Mouse (Mus musculus) kidney, embryonic 14.5 days (tissue): ENCODE results near the gene Fbxo2. TPM values are rescaled to one million over a fixed set of nuclear protein-coding genes. Genes with fewer than 3 reads are reported as not detected.
A peak's percentile ranks its signal among the peaks of the same experiment; 100 is the strongest.

Experiments used
- ATAC-seq: fragments of 200-750 bp; cut with Nextera tagmentation; 2 replicates; pipeline ENCODE4 v1.8.0; 2017; ENCODE audit warnings: moderate number of reproducible peaks, mild to moderate bottlenecking, moderate TSS enrichment, moderate library complexity; ENCODE audit not compliant: low FRiP score, low TSS enrichment
- H3K27ac ChIP-seq: fragments of 300-500 bp; sonication (generic); 2 replicates; pipeline ENCODE4 v1.5.1; 2014; ENCODE audit warnings: low read depth, mild to moderate bottlenecking, low read length, moderate library complexity, mixed read lengths
- H3K27me3 ChIP-seq: fragments of 300-500 bp; sonication (generic); 2 replicates; pipeline ENCODE4 v1.6.1; 2014; ENCODE audit warnings: mild to moderate bottlenecking, low read length; ENCODE audit not compliant: control insufficient read depth, insufficient read depth
- H3K36me3 ChIP-seq: fragments of 300-500 bp; sonication (generic); 2 replicates; pipeline ENCODE4 v1.6.1; 2014; ENCODE audit warnings: low read length, mixed read lengths; ENCODE audit not compliant: control insufficient read depth, insufficient read depth
- H3K4me1 ChIP-seq: fragments of 300-500 bp; sonication (generic); 2 replicates; pipeline ENCODE4 v1.6.1; 2014; ENCODE audit warnings: low read length, mixed read lengths; ENCODE audit not compliant: control insufficient read depth, insufficient read depth
- H3K4me2 ChIP-seq: fragments of 300-500 bp; sonication (generic); replicated peaks from 2 replicates; pipeline ENCODE4 v1.6.1; 2014; ENCODE audit warnings: low read depth, mild to moderate bottlenecking, low read length
- H3K4me3 ChIP-seq: fragments of 300-500 bp; sonication (generic); 2 replicates; pipeline ENCODE4 v1.5.1; 2014; ENCODE audit warnings: mild to moderate bottlenecking, low read length
- H3K9ac ChIP-seq: fragments of 300-500 bp; sonication (generic); 2 replicates; pipeline ENCODE4 v1.6.1; 2014; ENCODE audit warnings: low read depth, mild to moderate bottlenecking, low read length, moderate library complexity
- H3K9me3 ChIP-seq: fragments of 300-500 bp; sonication (generic); 2 replicates; pipeline ENCODE4 v1.6.1; 2016; ENCODE audit warnings: low read length; ENCODE audit not compliant: control insufficient read depth
- WGBS: fragments of 180-500 bp; shearing (Covaris S2); extraction: QIAGEN DNeasy Blood & Tissue Kit; methylation state at CpG from one replicate; pipeline ENCODE4 v1.1.7; 2014; 5-methylcytosine and 5-hydroxymethylcytosine counted together
- polyA plus RNA-seq: library from polyadenylated mRNA; unstranded; fragments of >200 nt; fragmentation: Nextera tagmentation; extraction: Ambion mirVana; gene quantifications from 2 replicates; pipeline ENCODE4 v1.2.1, GENCODE M21; 2014

The Fbxo2 gene
- polyA plus RNA-seq, 1 experiment from 2014 or later, result 1.9 TPM

DNA sequence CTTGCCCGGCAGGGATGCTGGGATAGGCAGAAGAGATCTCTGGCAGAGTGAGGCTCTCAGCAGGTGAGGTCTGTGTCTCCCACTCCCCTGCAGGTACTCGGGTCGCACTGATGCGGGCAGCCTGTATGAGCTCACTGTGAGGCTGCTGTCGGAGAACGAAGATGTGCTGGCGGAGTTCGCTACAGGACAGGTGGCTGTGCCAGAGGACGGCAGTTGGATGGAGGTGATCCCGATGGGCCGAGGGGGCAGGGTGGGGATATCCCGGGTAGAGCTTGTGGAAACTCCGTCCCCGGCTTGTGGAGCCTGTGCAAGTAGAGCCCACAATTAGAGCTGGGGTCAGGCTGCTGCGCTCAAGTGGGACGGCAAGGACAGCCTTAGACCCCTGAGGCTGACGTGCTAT, 5.1 kb downstream of the Fbxo2 start:
- Histone ChIP-seq H3K27ac (no peak overlapping the region), H3K4me1 (no peaks in the 10 kb centered on the region; the same call in none of the 2 replicates), H3K9me3 (no peaks in the 10 kb centered on the region), H3K4me3 (no peak overlapping the region), H3K9ac (no peak overlapping the region), H3K4me2 (no peak overlapping the region), H3K36me3 (no peaks in the 10 kb centered on the region), H3K27me3 (peaks cover 73% of the 10 kb centered on the region)
- no peak for ATAC-seq
- 3% methylated on average over 17 of the region's 17 CpGs for WGBS

DNA sequence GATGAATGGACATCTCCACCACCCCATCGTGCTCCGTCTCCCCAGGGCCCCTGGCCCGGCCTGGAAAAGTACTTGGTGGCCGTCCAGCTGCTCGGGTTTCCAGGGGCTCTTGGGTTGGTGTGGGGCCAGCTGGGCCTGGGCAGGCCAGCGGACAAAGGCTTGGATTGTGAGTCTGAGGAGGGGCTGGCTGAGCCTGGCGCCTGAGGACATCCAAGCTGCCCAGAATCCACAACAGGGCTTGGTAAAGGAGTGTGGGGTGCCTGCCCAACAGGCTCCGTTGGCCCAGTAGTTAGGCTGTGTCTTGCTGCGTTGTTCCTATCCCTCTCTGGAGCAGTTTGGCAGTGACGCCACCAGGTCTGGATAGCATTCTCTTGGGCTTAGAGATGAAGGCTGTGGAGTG, 6.0 kb downstream of the Fbxo2 start:
- Histone ChIP-seq H3K27ac (no peak overlapping the region), H3K9ac (no peak overlapping the region), H3K27me3 (peaks cover 68% of the 10 kb centered on the region), H3K9me3 (no peaks in the 10 kb centered on the region), H3K4me2 (no peak overlapping the region), H3K4me3 (0 out of 2 replicates have a peak overlapping the region, but pooled peaks have one; percentile 3), H3K36me3 (no peaks in the 10 kb centered on the region), H3K4me1 (no peaks in the 10 kb centered on the region; the same call in 1 of the 2 replicates)
- no peak for ATAC-seq
- WGBS, result 5% methylated on average over 10 of the region's 10 CpGs

DNA sequence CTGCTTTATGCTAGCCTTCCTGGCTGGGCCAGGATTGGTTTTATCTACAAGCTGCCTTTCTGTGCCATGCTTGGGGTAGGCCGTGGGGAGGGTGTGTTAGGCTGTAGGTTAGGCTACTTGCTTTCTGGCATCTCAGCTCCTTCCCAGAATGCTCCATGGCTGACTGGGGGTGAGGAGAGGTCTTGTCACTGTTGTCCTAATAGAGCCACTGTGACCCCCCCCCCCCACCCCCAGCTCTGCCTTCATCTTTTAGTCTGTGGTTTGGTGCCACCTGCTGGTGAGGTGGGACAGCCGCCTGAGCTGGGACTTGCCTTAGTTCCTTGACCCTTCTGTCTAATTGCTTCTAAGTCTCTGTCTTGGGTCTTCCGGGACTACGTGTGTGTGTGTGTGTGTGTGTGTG, 6.6 kb downstream of the Fbxo2 start:
- Histone ChIP-seq H3K4me2 (no peak overlapping the region), H3K9me3 (no peaks in the 10 kb centered on the region), H3K36me3 (no peaks in the 10 kb centered on the region), H3K4me1 (no peaks in the 10 kb centered on the region; the same call in 1 of the 2 replicates), H3K4me3 (0 out of 2 replicates have a peak overlapping the region, but pooled peaks have one; percentile 3), H3K27ac (no peak overlapping the region), H3K27me3 (peaks cover 68% of the 10 kb centered on the region), H3K9ac (no peak overlapping the region)
- ATAC-seq, result no peak
- WGBS, result 26% methylated on average over 4 of the region's 4 CpGs

DNA sequence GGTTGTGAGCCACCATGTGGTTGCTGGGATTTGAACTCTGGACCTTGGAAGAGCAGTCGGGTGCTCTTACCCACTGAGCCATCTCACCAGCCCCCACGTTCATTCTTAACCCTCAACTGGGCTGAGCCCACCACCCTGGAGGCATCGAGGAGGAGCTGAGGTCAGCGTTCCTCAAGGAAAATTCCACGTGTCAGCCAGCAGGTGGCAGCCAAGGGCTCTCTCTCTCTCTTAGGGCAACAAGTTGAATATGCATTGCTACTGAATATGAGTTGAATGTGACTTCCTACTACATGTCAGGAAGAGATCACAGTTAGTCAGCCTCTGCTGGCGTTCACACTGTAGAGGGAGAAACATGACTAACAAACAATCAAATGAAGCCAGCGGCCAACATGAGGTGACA, 7.9 kb downstream of the Fbxo2 start:
- H3K4me3 ChIP-seq, result no peak overlapping the region
- H3K36me3 ChIP-seq, result no peaks in the 10 kb centered on the region
- 27% methylated on average over 7 of the region's 7 CpGs for WGBS
- H3K4me1 ChIP-seq, result no peaks in the 10 kb centered on the region; the same call in 1 of the 2 replicates
- no peak overlapping the region for H3K4me2 ChIP-seq
- no peak overlapping the region for H3K9ac ChIP-seq
- no peaks in the 10 kb centered on the region for H3K9me3 ChIP-seq
- no peak overlapping the region for H3K27ac ChIP-seq
- H3K27me3 ChIP-seq, result peaks cover 70% of the 10 kb centered on the region
- ATAC-seq, result no peak

DNA sequence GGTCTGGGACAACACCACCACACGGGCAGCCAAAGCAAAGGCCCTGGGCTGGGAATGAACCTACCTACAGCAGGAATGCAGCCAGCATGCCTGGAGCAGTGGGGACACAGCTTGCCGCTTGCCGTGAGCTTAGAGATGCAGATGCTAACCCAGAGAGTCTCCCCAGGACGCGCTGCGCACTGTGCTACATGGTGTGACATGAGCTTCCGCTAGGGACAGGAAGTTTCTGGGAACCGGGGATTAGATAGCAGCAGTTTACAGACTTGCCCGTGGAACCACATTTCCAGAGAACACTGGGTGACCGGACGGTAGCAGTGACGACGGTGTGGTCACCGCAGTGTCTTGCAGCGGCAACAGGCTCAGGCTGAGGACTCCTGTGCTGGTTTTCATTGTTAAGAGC, 9.2 kb downstream of the Fbxo2 start:
- H3K4me2 ChIP-seq, result no peak overlapping the region
- WGBS, result 23% methylated on average over 15 of the region's 15 CpGs

DNA sequence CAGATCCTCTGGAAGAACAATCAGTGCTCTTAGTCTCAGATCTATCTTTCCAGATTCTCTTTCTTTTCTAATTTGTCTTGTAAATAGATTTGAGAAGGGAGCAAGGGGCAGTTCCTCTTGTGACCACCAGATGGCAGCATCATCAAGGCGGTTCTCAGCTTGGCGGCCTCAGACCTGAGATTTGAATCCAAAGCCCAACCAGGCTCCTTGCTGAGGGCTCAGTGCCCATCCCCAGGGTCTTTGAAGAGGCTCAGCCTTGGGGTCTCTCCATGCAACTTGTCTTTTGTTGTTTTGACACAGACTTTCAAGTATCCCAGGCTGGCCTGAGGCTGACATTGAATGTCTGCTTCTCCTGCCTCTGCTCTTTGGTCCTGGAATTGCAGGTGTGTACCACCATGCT, 10.4 kb downstream of the Fbxo2 start:
- H3K36me3 ChIP-seq, result no peaks in the 10 kb centered on the region
- no peak overlapping the region for H3K27ac ChIP-seq
- no peak overlapping the region for H3K4me2 ChIP-seq
- no peak overlapping the region for H3K4me3 ChIP-seq
- peaks cover 73% of the 10 kb centered on the region for H3K27me3 ChIP-seq
- 0 out of 2 replicates have a peak, but pooled peaks cover 5% of the 10 kb centered on the region for H3K4me1 ChIP-seq
- no peak overlapping the region for H3K9ac ChIP-seq
- no peaks in the 10 kb centered on the region for H3K9me3 ChIP-seq
- WGBS, result 3% methylated on average over 2 of the region's 2 CpGs
- no peak for ATAC-seq

More for the DNA sequence above, 9.2 kb downstream of the Fbxo2 start:
- Histone ChIP-seq H3K4me3 (no peak overlapping the region), H3K36me3 (no peaks in the 10 kb centered on the region), H3K9me3 (no peaks in the 10 kb centered on the region), H3K9ac (no peak overlapping the region), H3K27me3 (peaks cover 73% of the 10 kb centered on the region), H3K27ac (no peak overlapping the region), H3K4me1 (0 out of 2 replicates have a peak, but pooled peaks cover 5% of the 10 kb centered on the region)
- ATAC-seq, result no peak

DNA sequence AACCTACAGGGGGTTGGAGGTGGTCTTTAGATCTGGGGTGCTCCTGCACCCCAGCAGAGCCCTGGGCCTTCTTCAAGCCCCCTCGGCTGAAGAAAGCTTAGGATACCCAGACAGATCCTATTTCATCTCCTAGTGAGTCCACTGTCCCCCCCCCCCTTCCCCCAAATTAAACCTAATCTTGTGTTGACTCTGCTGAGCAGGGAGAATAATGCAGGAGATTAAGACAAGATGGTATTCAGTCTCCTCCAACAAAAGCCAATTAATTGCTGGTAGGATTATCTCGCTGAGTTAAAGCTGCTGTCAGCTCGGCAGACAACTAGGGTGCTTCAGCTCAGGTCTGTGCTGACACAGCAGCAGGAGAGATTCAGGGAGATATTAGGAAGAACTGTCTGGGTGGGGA, 10.8 kb downstream of the Fbxo2 start:
- Histone ChIP-seq H3K4me3 (no peak overlapping the region), H3K4me2 (no peak overlapping the region)

DNA sequence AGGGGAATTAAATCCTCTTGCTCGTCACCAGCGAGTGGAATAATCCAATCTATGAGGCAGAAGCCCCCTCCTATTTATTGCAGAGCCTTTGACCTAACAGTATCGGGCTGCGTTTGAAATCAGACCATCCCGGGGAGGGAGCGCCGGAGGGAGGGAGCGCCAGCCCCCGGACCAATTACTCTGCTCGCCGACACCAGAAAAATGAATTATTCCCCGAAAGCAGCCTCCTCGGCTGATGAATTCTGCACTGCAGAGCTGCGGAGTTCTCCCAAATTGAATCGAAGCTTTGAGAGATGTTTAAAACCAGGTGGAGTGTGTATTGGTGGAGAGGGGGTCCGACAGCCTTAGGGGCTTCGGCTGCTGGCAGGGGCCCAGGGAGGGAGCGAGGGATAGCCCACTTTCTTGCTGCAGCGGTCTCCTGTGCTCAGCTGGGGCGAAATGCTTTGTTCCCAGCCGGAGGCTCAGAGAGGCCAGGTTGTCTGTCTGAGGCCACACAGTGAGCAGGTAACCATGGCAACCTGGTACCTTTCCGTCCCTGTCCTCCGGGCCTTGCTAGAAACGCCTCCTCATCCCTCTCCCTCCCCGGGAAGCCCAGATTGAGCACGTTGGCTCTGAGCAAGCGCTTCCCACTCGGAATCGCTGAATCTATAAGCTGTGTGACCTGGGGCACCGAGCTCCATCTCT, 13.5 kb downstream of the Fbxo2 start:
- H3K4me3 ChIP-seq, result no peak overlapping the region; the same call in 1 of the 2 replicates
- no peaks in the 10 kb centered on the region for H3K9me3 ChIP-seq
- no peak overlapping the region for H3K4me2 ChIP-seq
- H3K9ac ChIP-seq, result no peak overlapping the region
- H3K27me3 ChIP-seq, result peaks cover 62% of the 10 kb centered on the region
- no peak overlapping the region for H3K27ac ChIP-seq
- no peaks in the 10 kb centered on the region for H3K36me3 ChIP-seq
- ATAC-seq, result no peak
- WGBS, result 1% methylated on average over 30 of the region's 30 CpGs
- 0 out of 2 replicates have a peak, but pooled peaks cover 5% of the 10 kb centered on the region for H3K4me1 ChIP-seq

More for the DNA sequence above, 10.8 kb downstream of the Fbxo2 start:
- H3K27ac ChIP-seq, result no peak overlapping the region
- 55% methylated on average over 3 of the region's 3 CpGs for WGBS
- peaks cover 69% of the 10 kb centered on the region for H3K27me3 ChIP-seq
- no peak overlapping the region for H3K9ac ChIP-seq
- 0 out of 2 replicates have a peak, but pooled peaks cover 5% of the 10 kb centered on the region for H3K4me1 ChIP-seq
- no peak for ATAC-seq
- H3K36me3 ChIP-seq, result no peaks in the 10 kb centered on the region
- no peaks in the 10 kb centered on the region for H3K9me3 ChIP-seq

DNA sequence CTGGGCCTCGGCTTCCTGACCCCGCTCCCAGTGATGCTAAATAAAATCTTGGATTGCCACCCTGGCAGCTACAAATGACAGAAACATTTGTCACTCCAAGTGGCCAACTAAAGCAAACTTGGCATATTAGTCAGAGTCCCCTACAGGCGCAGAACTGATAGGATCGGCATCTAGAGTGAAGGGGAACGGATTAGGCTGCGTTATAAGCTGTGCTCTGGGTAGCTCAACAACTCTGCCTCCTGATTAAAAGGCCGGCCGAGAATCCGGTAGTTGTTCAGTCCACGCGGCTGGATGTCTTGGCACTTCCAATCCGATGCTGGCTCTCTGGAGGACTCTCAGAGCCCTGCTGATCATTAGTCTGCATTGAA, 14.1 kb downstream of the Fbxo2 start:
- no peak overlapping the region for H3K27ac ChIP-seq
- H3K9me3 ChIP-seq, result no peaks in the 10 kb centered on the region
- no peak overlapping the region for H3K9ac ChIP-seq
- no peak for ATAC-seq
- no peak overlapping the region for H3K4me3 ChIP-seq
- H3K36me3 ChIP-seq, result no peaks in the 10 kb centered on the region
- peaks cover 60% of the 10 kb centered on the region for H3K27me3 ChIP-seq
- 0 out of 2 replicates have a peak, but pooled peaks cover 5% of the 10 kb centered on the region for H3K4me1 ChIP-seq
- H3K4me2 ChIP-seq, result no peak overlapping the region
- whole genome bisulfite sequencing, result 16% methylated on average over 12 of the region's 12 CpGs
